Mouse (Mus musculus) right cerebral cortex, postnatal 4 days (tissue): Measurements from ENCODE around the gene Slc44a1.

ENCODE experiments used
- DNase-seq: peaks from one replicate; pipeline ENCODE4 v3.0.0-alpha.2; 2022

Slc44a1 gene

DNA sequence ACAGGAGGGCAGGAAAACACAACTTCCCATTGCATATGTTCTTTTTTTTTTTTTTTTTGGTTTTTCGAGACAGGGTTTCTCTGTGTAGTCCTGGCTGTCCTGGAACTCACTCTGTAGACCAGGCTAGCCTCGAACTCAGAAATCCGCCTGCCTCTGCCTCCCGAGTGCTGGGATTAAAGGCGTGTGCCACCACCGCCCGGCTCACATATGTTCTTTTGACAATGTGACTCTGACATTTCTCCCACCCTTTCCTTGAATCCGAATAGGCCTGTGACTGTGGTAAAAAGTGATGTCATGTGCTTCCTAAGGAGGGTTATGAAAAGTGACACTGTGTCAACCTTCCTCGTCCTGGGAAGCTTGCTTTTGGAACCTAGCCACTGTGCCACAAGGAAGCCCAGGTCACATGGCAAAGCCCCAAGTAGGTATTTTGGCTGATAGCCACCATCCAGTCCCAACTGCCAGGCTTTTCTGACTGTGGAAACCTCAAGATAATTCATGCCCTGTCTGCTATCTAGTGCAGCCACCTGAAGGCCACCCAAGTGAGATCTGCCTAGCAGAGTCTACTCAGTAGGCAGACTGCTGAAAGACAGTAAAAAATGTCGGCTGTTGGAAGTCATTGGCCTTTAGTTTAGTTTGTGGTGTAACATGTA is 8.5 kb upstream of the Slc44a1 start:
- DNase-seq: no peak

DNA sequence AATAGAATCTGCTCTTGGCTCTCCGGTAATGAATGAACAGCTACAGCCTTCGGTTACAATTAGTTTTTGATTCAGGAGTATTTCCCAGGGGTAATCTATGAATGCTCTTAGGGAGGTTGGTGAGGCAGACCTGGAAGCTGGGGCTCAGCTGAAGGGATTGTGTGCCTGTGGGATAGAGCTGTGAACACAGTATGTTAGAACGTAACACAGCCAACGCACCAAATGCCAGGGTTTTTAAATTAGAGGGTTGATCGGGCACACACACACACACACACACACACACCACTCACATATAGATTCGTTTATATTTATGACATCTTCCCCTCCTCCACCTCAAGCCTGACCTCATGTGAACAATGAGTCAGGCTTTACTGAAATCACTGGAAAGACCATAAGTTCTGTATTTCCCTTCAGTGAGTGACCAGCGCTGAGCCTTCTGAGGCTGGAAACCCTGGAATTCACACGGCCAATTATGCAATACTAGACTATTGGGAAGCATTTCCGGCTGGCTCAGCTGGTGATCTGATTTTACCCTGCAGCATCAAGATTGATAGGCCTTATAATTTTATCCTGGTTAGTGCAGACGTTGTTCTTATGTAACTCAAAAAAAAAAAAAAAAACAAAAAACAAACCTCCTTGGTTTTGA is 3.0 kb upstream of the Slc44a1 start:
- DNase-seq: no peak

DNA sequence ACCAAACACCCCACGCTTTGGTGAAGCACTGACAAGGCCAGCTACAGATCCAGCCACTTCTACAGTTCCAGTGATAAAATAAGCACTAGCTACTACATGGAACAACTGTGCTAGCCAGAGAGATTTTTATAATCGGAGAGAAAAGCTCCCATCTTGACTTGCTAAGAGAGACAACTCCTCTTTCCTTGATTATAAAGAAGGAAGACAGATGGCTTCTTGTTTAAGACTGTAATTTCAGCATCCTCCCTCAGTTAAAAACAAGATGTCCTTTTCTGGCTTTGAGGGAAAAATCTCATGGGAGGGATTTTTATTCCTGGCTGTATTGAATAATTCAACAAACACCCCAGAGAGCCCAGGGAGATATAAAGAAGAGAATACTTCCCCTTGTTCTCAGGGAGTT is 1.8 kb upstream of the Slc44a1 start:
- DNase-seq: no peak

DNA sequence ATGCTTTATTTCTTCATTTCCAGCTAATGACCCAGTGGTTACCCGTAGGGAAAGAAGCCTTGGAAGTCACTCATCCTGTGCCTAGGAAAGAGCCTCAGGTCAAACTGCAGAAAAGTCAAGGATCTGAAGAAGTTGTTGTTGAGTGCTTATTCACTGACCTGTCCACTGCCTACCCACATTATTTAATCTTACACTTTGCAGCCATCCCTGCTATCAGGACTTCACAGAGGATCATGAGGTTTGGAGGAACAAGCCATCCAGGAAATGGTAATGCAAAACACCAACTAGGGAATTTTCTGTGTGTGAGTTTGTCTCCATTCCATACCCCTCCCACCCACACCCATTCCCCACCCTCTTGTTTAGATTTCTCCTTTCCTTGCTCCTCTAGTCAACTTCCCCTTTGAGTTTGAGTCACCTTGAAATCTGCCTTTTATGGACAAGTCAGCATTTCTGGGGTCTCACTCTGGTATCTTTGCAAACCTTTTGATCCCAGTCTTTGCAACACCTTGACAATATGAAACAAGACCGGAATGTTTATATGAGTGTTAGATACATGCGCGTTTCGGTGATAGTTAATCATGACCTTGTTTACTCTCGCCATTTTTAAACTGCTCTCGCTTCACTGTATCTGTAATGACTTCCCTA is 1.3 kb upstream of the Slc44a1 start:
- no peak for DNase-seq

DNA sequence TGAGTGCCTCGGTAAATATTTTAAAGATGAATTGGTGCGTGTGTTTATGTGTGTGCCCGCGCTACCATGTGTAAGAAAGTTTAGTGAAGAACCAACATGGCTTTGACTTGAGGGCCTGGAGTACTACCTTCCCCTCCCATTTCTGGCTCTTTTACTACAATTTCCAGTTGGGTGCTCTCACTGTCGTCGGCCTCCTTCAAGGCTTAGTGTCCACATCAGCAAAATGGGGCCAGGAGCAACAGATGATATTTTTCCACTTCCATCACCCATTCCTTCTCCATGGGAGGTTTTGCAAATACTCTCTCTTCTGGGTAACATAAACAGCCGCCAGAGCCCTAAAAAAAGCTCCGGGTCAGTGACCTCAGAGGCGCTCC is 590 bp upstream of the Slc44a1 start:
- DNase-seq: no peak

DNA sequence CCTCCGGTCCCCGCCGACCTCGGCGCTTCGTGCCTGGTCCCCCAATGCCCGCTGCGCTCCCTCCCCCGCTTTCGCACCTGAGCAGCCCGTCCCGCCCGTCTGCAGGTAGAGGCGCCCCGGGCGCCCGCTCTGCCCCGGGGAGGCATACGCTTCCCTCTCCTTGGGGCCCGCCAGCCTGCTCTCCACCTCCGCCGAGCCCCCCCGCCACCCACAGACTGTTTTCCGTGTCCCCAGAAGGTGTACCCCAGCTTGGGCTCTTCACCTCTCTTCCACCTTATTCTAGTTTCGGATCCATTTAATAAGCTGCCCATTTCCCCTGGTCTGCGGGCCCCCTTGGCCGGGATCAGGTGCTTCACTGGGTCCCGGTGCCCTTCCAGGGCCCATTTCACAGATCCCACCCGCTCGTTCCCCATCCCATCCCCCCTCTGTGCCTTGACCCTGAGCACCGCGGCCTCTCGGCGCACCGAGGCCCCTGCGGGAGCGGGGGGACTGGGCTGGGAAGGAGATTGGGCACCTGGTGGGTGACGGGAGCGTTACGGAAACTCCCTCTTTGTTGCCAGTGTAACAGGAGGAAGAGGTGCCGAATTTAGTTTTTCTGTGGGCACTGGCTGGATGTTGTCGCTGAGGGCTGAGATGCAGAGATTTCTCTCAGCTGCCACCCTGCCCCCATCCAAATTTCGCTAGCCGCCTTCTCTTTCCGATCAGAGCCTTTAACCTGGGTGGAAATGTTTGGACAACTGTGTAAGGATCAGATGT is 781 bp downstream of the Slc44a1 start:
- DNase-seq: peak; percentile 47

DNA sequence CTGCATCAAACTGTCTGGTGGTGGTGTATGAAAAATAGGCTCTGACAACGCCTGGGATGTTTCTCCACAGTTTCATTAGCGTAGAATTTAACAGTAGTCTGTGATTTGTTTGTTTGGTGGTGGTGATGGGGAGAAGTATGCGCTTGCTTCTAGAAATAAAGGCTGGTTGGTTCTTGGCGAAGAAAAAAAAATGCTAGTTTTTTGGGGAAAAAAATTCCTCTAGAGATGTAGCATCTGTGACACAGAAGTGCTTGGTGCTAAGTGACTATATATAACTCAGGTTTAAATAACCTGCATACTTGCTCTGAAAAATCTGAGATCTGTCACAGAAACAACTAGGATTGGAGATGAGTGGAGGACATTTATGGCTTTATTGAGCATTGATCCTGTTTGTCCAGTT is 1.5 kb downstream of the Slc44a1 start:
- no peak for DNase-seq

DNA sequence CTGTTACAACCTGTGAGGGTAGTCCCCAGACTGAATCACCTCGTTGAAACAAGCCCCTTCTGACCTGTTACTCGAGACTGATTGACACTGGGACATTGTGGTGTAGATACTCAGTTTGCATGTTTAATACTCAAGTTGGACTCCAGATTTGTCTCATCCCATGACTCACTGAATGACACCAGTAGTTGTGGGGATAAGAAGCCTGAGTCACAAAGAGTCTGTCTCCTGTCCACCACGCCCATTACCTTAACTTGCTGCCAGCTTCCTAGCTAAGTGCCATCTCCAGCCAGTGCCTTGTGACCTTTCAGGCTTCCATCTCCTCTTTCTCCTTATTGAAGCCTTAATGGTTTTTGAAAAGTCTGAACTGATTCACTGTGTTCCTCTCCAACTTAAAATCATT is 6.0 kb downstream of the Slc44a1 start:
- no peak for DNase-seq

DNA sequence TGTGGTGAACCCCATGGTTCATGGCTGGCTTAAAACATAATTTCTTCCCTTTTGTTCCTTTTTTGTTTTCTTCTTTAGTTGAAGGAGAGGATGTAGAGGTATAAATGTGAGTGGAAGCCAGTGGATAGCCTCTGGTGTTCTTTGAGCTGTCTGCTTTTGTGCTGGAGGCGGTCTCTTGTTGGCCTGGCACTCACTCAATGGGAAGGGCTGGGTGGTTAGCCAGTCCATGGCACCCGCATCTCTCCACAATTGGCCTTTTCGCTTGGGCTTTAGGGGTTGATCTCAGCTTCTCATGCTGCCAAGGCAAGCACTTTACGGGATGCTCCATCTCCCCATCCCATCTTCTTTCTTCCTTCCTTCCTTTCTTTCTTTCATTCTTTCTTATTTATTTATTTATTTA is 7.6 kb downstream of the Slc44a1 start:
- no peak for DNase-seq

DNA sequence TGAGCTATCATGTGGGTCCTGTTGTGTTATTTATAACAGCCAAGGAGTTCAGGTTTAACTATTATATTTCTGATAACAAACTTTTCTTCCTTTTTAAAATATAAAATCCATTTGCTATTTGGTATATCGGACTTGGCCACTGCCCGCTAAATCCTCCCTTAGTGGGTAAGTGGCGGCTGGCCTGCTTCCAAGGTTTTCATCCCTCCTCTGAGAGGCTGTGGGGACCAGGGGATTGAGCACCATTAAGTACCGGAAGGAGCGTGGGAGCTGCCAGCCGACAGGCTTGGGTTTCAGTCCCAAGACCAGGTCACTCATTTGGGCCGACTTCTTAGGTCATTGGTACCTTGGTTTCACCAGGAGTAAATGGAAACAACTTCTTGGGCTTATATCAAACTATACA is 10.5 kb downstream of the Slc44a1 start:
- DNase-seq: peak; percentile 46

DNA sequence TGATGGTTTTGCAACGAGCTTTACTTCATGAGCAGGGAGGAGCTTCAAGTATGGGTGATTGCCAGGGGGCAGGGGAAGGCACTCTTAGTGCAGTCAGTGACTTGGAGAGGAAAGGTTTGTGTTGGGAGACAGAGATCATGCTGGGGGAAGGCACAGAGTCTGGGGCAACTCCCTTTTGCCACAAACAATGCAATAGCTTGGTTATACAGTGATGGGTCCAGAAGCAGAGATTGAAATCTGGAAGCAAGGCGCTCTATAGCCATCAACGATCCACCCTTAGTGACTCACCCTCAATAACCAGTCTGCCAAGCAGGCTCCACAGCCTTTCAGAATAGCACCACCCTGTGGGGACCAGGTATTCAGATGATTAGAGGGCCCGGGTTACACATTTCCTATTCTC is 11.7 kb downstream of the Slc44a1 start:
- DNase-seq: no peak

DNA sequence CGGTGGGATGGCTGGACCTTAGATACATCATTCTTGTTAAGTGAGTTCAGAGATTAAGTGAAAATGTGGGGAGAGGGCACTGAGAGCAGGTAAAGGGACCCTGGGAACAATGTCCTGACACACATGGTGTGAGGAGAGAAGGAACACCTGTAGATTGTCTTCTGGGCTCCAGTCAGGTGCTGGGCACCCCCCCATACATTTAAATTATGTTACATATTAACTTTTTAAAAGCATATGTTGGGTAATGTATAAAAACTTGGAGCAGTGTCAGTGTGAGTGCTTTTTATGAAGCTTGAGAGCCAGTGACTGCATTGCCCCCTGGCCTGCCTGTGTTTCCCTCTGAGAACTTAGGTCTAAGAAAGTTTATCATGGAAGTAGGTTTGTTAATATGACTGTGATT is 12.2 kb downstream of the Slc44a1 start:
- DNase-seq: no peak

DNA sequence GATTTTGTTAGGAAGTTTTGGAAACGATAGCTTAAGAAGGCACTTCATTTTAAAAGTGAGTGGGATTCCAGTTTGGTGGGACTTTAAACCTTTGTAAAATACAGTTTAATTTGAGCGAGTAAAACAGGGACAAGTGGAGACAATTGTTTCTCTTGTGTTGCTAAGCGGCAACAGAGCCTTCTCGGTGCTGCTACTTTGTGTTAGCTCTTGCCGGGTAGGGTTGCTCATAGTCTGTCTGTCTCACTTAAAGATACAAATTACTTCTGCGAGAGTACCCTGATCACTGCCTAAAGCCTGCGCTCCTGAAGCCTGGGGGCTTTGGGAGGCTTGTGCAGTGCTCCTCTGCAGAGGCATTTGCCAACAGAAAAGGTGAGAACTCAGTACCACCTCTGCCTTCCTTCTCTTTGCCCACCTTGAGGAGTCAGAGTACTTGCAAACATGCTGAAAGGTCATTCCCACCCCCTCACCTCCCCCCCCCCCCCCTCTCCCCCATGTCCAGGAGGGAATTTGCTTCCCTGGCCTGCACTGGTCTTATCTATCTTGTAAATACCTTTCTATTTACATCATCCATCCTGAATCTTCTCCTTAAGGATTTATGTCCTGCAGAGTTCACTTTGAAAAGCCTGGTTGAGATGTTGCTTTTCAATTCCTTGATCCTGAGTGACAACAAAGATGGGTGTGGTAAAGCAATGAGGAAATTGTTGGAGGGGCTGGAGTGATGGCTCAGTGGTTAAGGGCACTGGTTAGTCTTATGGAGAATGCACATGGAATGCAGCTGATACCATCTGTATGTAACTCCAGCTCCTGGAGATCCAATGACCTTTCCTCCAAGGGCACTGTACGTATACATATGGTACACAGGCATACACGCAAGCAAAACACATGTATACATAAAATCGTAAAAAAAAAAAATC is 13.0 kb downstream of the Slc44a1 start:
- DNase-seq: no peak

DNA sequence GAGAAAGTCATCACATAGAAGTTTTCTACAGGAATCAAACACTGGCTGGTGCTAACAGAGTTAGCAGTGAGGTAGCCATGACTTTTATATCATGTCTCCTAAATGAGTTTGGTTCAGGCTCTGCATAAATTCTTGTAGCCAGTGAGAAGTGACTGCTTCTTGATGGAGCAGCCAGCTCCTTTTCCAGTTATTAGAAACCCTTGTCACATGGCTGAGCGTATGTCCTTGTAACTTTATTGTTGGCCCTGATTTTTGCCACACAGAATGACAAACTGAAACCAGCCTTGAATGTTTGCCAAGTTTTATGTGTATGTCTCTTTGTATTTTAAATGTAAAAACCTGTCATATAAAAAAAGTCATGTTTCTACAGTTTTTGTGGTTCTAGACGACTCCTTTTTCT is 15.7 kb downstream of the Slc44a1 start:
- no peak for DNase-seq

DNA sequence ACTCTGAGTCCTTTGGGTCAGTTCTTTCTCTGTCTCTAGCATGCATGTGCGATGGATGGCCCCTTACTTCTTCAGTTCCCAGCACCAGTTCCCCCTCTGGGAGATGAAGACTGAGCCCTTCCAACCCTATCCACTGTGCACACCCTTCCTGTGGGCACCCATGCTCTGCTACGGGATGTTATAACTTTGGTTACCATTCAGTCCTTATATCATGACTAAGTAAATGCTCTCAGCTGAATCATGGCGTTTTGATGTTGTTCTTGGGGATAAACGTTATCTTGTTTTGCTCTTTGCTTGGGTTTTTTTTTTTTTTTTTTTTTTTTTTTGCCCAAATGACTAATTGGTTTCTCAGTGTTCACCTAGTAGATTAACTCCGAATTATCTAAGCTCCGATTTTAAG is 16.4 kb downstream of the Slc44a1 start:
- no peak for DNase-seq

DNA sequence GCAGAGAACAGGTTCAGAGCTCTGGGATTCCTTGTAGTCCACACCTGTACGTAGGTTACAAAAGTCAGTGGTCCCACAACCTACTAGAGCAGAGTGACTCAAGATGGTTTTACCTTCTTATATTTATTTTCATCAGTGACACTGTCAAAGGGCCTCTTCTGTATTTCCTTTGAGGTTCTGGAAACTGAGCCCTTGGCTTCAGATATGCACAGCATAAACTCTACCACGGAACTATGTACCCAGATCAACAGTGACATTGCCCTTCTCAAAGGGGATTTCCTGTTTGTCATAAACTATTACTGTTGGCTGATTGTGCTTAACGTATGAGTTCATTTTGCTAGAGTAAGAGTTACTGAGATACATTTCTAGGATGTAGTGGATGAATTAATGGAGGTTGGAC is 18.3 kb downstream of the Slc44a1 start:
- no peak for DNase-seq

DNA sequence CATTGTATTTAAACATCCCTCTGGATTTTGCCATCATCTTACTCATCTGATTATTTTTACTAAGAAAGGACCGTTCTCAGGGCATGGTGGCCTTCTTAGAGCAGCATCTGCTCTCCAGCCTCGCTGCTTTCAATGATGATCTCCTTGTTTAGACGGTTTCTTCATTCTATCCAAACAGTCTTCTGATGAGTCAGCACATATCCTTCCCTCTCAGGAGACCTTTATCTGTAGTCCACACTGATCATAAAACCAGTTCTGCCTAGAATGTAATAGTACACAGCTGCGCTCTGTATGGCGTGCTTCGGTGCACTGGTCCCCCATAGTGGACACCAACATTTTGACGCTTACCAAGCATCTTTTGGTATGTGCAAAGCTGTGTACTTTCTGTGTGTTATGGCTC is 19.5 kb downstream of the Slc44a1 start:
- DNase-seq: no peak

DNA sequence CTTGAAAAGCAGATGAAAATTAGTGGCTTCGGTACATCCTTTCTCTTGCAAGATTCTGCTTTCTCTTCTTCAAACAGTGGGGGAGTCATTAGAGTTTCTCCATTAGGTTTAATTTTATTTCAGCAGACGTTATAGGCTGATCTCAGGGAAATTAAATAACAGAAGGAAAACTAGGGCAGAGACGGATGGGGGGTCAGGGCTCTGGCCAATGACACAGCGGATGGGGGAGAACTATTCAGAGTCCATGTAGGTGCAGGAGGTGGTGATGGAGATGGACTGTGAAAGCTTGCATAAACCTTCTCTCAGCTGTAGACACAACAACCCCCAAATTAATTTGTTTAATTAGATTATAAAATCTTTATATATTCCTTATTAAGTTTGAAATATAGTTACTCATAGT is 20.8 kb downstream of the Slc44a1 start:
- no peak for DNase-seq

DNA sequence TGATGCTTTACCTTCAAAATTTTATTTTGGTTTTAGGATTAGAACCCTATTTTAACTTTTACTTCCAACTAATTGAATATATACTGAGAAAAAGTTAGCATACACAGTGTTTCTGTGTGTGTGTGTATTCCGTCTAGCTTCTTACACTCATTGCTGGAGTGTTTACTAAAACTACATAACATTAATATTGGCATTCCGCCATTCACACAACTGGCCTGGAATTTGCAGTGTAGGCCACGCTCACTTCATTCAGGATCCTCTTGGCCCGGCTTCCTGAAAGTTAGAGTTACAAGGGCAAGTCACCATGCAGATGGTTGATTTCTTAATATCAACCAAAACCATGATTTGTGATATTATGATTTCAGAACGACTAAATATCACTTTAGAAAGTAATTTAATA is 21.9 kb downstream of the Slc44a1 start:
- no peak for DNase-seq

DNA sequence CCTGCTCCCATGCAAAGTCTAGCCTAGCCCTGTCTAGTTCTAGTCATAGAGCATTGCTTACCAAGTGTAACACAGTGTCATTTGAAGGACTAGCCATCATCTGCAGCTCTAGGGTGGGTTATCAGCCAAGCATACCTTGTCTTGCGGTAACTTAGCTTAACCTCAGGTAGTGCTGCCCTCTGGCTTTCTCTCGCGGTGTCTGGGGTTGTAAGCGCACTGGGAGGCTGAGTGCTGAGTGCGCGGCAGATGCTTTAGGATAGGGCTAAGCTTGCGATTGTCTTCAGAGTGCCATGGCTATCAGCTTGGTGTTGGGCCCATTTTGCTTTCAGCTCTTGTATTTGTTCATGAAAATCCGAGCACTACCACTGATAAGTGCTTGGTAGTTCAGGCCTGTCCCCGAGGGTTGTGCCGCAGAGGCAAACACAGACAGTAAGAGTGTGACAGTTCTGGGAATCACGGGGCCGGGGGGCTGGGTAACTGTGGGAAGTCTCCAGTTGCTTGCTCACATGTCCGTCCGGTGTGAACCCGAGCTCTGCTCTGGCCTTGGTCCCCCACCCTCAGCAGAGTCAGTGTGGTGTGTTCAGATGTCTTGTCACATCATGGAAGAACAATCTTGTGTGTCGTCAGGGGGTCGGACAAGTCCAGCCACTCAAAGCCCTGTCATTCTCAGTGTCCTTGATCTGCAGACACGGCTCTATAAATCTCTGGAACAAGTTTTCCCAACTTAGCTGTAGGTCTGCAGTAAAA is 22.5 kb downstream of the Slc44a1 start:
- no peak for DNase-seq

DNA sequence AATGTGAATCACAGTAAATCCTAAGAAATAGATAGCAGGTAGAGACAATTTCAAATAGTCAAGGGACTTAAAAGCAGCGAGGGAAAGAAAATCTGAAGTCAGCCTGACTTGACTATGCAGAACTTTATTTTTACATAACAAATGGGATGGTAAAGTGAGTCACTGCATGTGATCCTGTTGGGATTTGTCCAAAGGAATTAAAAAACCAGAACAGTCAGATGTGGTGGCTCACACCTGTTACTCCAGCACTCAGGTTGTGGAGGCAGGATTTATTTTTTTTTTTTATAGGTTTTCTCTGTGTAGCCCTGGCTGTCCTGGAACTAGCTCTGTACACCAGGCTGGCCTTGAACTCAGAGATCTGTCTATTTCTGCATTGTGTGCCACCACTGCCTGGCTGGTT is 25.7 kb downstream of the Slc44a1 start:
- no peak for DNase-seq

DNA sequence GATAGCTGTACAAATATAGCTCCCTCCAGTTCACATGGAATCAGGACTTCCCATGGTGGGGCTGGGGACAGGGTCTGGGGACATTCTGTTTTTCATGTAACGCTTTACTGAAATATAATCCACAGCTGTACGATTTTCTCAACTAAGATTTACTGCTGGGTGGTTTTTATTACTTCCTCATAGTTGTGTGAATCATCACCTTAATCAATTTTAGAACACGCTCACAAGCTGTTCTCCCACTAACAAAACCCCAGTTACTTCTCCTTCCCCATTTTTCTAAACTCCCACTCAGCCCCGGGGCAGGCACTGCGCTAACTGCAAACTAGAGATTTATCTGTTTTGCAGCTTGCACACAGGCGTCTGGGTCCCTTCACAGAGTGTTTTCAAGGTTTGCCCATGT is 28.8 kb downstream of the Slc44a1 start:
- DNase-seq: no peak
